Mouse (Mus musculus): ENCODE data around the gene Hnrnpa0. TPM values are rescaled to one million over a fixed set of nuclear protein-coding genes. Genes with fewer than 3 reads are reported as not detected.

Gene Hnrnpa0
- polyA plus RNA-seq, 2 experiments = 55.3 to 273 TPM

- H3K36me3 ChIP-seq (ENCODE audit: control insufficient read depth, insufficient read depth, low read length) = peaks cover 17% of the 10 kb centered on the region
- DNase-seq (ENCODE audit: low spot score) = no peak
- H3K4me1 ChIP-seq (ENCODE audit: control insufficient read depth, insufficient read depth, low read length) = peaks cover 13% of the 10 kb centered on the region; the same call in 1 of the 2 replicates
- WGBS = under 1% methylated on average over 43 of the region's 92 CpGs
- no peaks in the 10 kb centered on the region for H3K27me3 ChIP-seq (ENCODE audit: control insufficient read depth, insufficient read depth, low read length)
- H3K4me2 ChIP-seq (replicated peaks; ENCODE audit: low read depth, low read length, severe bottlenecking) = peak overlapping the region; percentile 75
- TF ChIP-seq POLR2A (IDR thresholded peaks at IDR 0.05; ENCODE audit: borderline replicate concordance, extremely low read depth, insufficient read depth, insufficient read length) = no peak
- no peak for ATAC-seq (ENCODE audit: low FRiP score, low read depth)
- peak overlapping the region; percentile 98 for H3K4me3 ChIP-seq (replicated peaks; ENCODE audit: low read length)
- H3K9ac ChIP-seq (ENCODE audit: low read depth, low read length, severe bottlenecking) = peak overlapping the region; percentile 98
- H3K27ac ChIP-seq (replicated peaks; ENCODE audit: low read depth, low read length) = peak overlapping the region; percentile 99
- no peaks in the 10 kb centered on the region for H3K9me3 ChIP-seq (ENCODE audit: control insufficient read depth, low read length)
These were observed 1.2 kb downstream of the Hnrnpa0 start for GRCm38 (mm10) chr13:58126862-58127765.

- peak overlapping the region; percentile 98 for H3K4me3 ChIP-seq (replicated peaks; ENCODE audit: low read length)
- peak overlapping the region; percentile 75 for H3K4me2 ChIP-seq (replicated peaks; ENCODE audit: low read depth, low read length, severe bottlenecking)
- no peaks in the 10 kb centered on the region for H3K27me3 ChIP-seq (ENCODE audit: control insufficient read depth, insufficient read depth, low read length)
- H3K9ac ChIP-seq (ENCODE audit: low read depth, low read length, severe bottlenecking) = no peak overlapping the region
- H3K4me1 ChIP-seq (ENCODE audit: control insufficient read depth, insufficient read depth, low read length) = peaks cover 13% of the 10 kb centered on the region; the same call in 1 of the 2 replicates
- no peak overlapping the region for H3K27ac ChIP-seq (replicated peaks; ENCODE audit: low read depth, low read length)
- H3K9me3 ChIP-seq (ENCODE audit: control insufficient read depth, low read length) = no peaks in the 10 kb centered on the region
- H3K36me3 ChIP-seq (ENCODE audit: control insufficient read depth, insufficient read depth, low read length) = peaks cover 17% of the 10 kb centered on the region
- TF ChIP-seq POLR2A (IDR thresholded peaks at IDR 0.05; ENCODE audit: borderline replicate concordance, extremely low read depth, insufficient read depth, insufficient read length) = no peak
- 30% methylated on average over 7 of the region's 7 CpGs for WGBS
- peak; percentile 77 for DNase-seq (ENCODE audit: low spot score)
- no peak for ATAC-seq (ENCODE audit: low FRiP score, low read depth)
These were observed 2.2 kb downstream of the Hnrnpa0 start for GRCm38 (mm10) chr13:58126126-58126525.

GRCm38 (mm10) chr13:58124989-58125388, 3.4 kb downstream of the Hnrnpa0 start:
- WGBS = 60% methylated on average over 2 of the region's 2 CpGs
- Histone ChIP-seq H3K9me3 (ENCODE audit: control insufficient read depth, low read length) (no peaks in the 10 kb centered on the region), H3K4me3 (replicated peaks; ENCODE audit: low read length) (no peak overlapping the region), H3K9ac (ENCODE audit: low read depth, low read length, severe bottlenecking) (no peak overlapping the region), H3K4me1 (ENCODE audit: control insufficient read depth, insufficient read depth, low read length) (peaks cover 11% of the 10 kb centered on the region; the same call in 1 of the 2 replicates), H3K4me2 (replicated peaks; ENCODE audit: low read depth, low read length, severe bottlenecking) (no peak overlapping the region), H3K27me3 (ENCODE audit: control insufficient read depth, insufficient read depth, low read length) (no peaks in the 10 kb centered on the region), H3K36me3 (ENCODE audit: control insufficient read depth, insufficient read depth, low read length) (peaks cover 17% of the 10 kb centered on the region), H3K27ac (replicated peaks; ENCODE audit: low read depth, low read length) (no peak overlapping the region)
- no peak for TF ChIP-seq POLR2A (IDR thresholded peaks at IDR 0.05; ENCODE audit: borderline replicate concordance, extremely low read depth, insufficient read depth, insufficient read length)
- no peak for ATAC-seq (ENCODE audit: low FRiP score, low read depth)
- no peak for DNase-seq (ENCODE audit: low spot score)

- 86% methylated on average over 3 of the region's 3 CpGs for WGBS
- Histone ChIP-seq H3K36me3 (ENCODE audit: control insufficient read depth, insufficient read depth, low read length) (peaks cover 17% of the 10 kb centered on the region), H3K9me3 (ENCODE audit: control insufficient read depth, low read length) (no peaks in the 10 kb centered on the region), H3K27me3 (ENCODE audit: control insufficient read depth, insufficient read depth, low read length) (no peaks in the 10 kb centered on the region), H3K4me1 (ENCODE audit: control insufficient read depth, insufficient read depth, low read length) (peaks cover 7% of the 10 kb centered on the region; the same call in 1 of the 2 replicates), H3K4me2 (replicated peaks; ENCODE audit: low read depth, low read length, severe bottlenecking) (no peak overlapping the region), H3K9ac (ENCODE audit: low read depth, low read length, severe bottlenecking) (no peak overlapping the region), H3K27ac (replicated peaks; ENCODE audit: low read depth, low read length) (no peak overlapping the region), H3K4me3 (replicated peaks; ENCODE audit: low read length) (no peak overlapping the region)
- ATAC-seq (ENCODE audit: low FRiP score, low read depth) = no peak
- DNase-seq (ENCODE audit: low spot score) = no peak
- TF ChIP-seq POLR2A (IDR thresholded peaks at IDR 0.05; ENCODE audit: borderline replicate concordance, extremely low read depth, insufficient read depth, insufficient read length) = no peak
These were observed 4.1 kb downstream of the Hnrnpa0 start for GRCm38 (mm10) chr13:58124278-58124677.

GRCm38 (mm10) chr13:58123381-58123780, 5.0 kb downstream of the Hnrnpa0 start:
- 80% methylated on average over 8 of the region's 8 CpGs for WGBS
- Histone ChIP-seq H3K9ac (ENCODE audit: low read depth, low read length, severe bottlenecking) (no peak overlapping the region), H3K9me3 (ENCODE audit: control insufficient read depth, low read length) (no peaks in the 10 kb centered on the region), H3K4me3 (replicated peaks; ENCODE audit: low read length) (no peak overlapping the region), H3K36me3 (ENCODE audit: control insufficient read depth, insufficient read depth, low read length) (peaks cover 17% of the 10 kb centered on the region), H3K4me2 (replicated peaks; ENCODE audit: low read depth, low read length, severe bottlenecking) (no peak overlapping the region), H3K27me3 (ENCODE audit: control insufficient read depth, insufficient read depth, low read length) (no peaks in the 10 kb centered on the region), H3K27ac (replicated peaks; ENCODE audit: low read depth, low read length) (no peak overlapping the region), H3K4me1 (ENCODE audit: control insufficient read depth, insufficient read depth, low read length) (peaks cover 7% of the 10 kb centered on the region; the same call in 1 of the 2 replicates)
- TF ChIP-seq POLR2A (IDR thresholded peaks at IDR 0.05; ENCODE audit: borderline replicate concordance, extremely low read depth, insufficient read depth, insufficient read length) = no peak
- DNase-seq (ENCODE audit: low spot score) (no peak), ATAC-seq (ENCODE audit: low FRiP score, low read depth) (no peak)

Data from limb, embryonic 14.5 days (tissue).